Mouse (Mus musculus) layer of hippocampus, postnatal 10 days (tissue): ENCODE measurements around the gene Col19a1. TPM values are rescaled to one million over a fixed set of nuclear protein-coding genes. Genes with fewer than 3 reads are reported as not detected.

Source experiments
- DNase-seq, 2 experiments: peaks; one replicate each; pipeline ENCODE4 v3.0.0; 2021; ENCODE audit warnings: low spot score in 2 of 2
- total RNA-seq, 2 experiments: library from RNA; stranded (reverse); gene quantifications; 2 replicates each; pipeline ENCODE4 v1.2.3; 2021

Col19a1 gene
- total RNA-seq, 2 experiments from 2014 or later = 29.1 to 30.1 TPM

GRCm38 (mm10) chr1:24231504-24232270, 355.6 kb downstream of the Col19a1 start:
- DNase-seq = no peak

DNA sequence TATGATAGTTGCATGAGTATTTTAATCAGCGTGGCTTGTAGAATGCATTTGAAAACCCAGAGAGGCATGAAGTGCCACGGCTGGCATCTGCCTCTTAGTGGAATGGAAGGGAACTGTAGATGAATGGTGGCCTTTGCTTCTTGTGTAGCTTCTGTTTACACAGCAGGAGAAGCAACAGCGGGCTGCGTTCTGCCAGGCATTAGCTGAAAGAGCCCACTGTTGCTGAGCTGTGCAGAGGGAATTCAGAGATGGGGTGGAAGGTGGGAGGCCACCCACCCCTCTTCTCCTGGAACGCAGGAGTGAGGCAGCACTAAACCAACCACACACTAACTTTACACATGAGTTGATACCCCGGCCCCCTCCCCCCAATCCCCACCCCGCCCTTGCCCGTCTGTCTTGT, 356.8 kb downstream of the Col19a1 start:
- peak; percentile 37 to 48 for DNase-seq

DNA sequence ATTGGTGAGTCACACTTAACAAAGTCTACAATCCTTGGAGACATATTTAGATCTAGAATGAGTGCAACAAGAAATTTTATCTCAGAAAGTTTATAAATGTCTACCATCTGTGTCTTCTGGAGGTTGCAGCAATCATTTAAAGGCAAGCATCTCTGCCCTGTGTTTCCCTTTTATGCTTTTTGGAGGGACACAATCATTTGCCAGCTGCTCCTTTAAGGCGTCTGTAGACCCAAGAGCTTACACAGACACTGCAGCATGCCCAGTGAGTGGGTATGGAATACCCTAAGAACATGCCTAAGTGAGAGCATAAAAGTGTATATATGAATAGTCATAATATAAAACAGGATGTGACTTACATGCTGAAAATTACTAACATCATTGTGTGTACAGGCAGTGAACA, 357.7 kb downstream of the Col19a1 start:
- no peak for DNase-seq

- no peak for DNase-seq
Measured at GRCm38 (mm10) chr1:24226941-24227711, 360.1 kb downstream of the Col19a1 start.

DNA sequence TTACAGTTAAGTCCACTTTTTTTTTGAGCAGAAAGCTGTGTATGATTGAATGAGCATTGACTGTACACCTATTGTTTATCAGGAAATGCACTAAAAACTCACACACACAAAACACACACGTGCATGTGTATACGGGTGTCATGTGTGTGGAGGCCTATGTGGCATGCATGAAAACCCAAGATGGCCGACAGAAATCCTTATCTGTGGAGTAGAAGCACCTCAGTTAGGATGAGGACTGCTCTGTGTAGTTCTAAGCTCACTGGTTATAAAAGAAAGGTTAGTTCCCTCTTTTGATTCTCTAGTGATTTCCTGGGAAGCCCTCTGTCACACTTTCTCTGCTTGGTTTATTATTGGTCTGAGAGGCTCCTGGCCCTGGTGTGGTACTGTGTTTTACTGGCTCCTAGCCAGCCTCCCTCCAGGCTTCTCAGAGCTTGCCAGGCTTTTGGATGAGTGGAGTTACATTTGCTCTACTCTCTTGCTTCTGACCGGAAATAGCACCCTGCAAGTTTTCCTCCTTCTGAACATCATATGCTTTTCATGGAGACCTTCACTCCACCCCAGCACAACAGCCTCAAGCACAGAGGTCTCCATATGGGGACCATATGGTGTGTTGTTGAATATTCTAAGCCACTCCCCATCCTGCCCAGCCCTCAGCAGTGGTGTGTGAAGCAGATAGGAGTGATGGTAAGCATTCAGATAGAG, 361.3 kb downstream of the Col19a1 start:
- DNase-seq = no peak

GRCm38 (mm10) chr1:24222981-24223612, 364.2 kb downstream of the Col19a1 start:
- peak in 1 of 2 experiments; percentile 44 for DNase-seq

DNA sequence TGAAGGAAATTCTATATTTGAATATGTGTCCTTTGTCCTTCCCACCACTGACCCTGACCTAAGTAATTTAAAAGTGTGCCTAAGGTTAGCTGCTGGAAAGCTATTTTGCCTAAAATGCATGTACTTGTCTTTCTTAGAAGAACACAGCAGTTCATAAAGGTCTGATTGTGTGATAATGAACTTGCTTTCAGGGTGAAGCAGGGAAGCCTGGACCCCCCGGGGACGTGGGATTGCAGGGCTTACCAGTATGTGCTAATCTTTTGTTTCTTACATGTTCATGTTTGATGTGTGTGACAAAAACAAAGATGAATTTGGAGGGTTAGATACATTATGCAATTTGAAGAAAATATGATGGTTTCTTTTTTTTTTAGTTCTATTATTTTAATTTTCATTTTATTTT, 365.0 kb downstream of the Col19a1 start:
- DNase-seq = no peak

GRCm38 (mm10) chr1:24219041-24219440, 368.2 kb downstream of the Col19a1 start:
- no peak for DNase-seq

Other genes with a start within 250 kb of the Col19a1 start
- gene Lmbrd1, start 91.2 kb upstream of the Col19a1 start, total RNA-seq = 10 to 100 TPM; 82.0 to 84.3 TPM